Mouse (Mus musculus) neural tube, embryonic 11.5 days (tissue): ENCODE data around the gene Alx3. TPM values are rescaled to one million over a fixed set of nuclear protein-coding genes. Genes with fewer than 3 reads are reported as not detected.

ENCODE experiments used
- ATAC-seq: fragments of 200-750 bp; cut with Nextera tagmentation; 2 replicates; pipeline ENCODE4 v1.8.0; 2017; ENCODE audit warnings: moderate number of reproducible peaks, mild to moderate bottlenecking, moderate TSS enrichment, moderate library complexity; ENCODE audit not compliant: insufficient read depth, low FRiP score, low TSS enrichment
- DNase-seq: peaks from one replicate; pipeline ENCODE4 v3.0.0-alpha.2; 2015; ENCODE audit warnings: low spot score
- H3K27ac ChIP-seq: fragments of 300-500 bp; sonication (generic); 2 replicates; pipeline ENCODE4 v1.5.1; 2014; ENCODE audit warnings: low read depth, mild to moderate bottlenecking, low read length
- H3K27me3 ChIP-seq: fragments of 300-500 bp; sonication (generic); 2 replicates; pipeline ENCODE4 v1.6.1; 2014; ENCODE audit warnings: mild to moderate bottlenecking, low read length, mixed read lengths; ENCODE audit not compliant: control insufficient read depth, insufficient read depth
- H3K36me3 ChIP-seq: fragments of 300-500 bp; sonication (generic); 2 replicates; pipeline ENCODE4 v1.6.1; 2014; ENCODE audit warnings: mild to moderate bottlenecking, low read length, moderate library complexity, mixed read lengths; ENCODE audit not compliant: control insufficient read depth, insufficient read depth
- H3K4me1 ChIP-seq: fragments of 300-500 bp; sonication (generic); 2 replicates; pipeline ENCODE4 v1.6.1; 2014; ENCODE audit warnings: low read length, mixed read lengths; ENCODE audit not compliant: control insufficient read depth, insufficient read depth
- H3K4me2 ChIP-seq: fragments of 300-500 bp; sonication (generic); 2 replicates; pipeline ENCODE4 v1.6.1; 2014; ENCODE audit warnings: low read depth, mild to moderate bottlenecking, moderate library complexity
- H3K4me3 ChIP-seq: fragments of 300-500 bp; sonication (generic); 2 replicates; pipeline ENCODE4 v1.5.1; 2014; ENCODE audit warnings: low read depth, low read length
- H3K9ac ChIP-seq: fragments of 300-500 bp; sonication (generic); 2 replicates; pipeline ENCODE4 v1.6.1; 2014; ENCODE audit warnings: mild to moderate bottlenecking, low read length
- H3K9me3 ChIP-seq: fragments of 300-500 bp; sonication (generic); 2 replicates; pipeline ENCODE4 v1.6.1; 2016; ENCODE audit warnings: low read length; ENCODE audit not compliant: control insufficient read depth
- WGBS: fragments of 180-500 bp; shearing (Covaris S2); extraction: QIAGEN DNeasy Blood & Tissue Kit; methylation state at CpG from one replicate; pipeline ENCODE4 v1.1.7; 2014; 5-methylcytosine and 5-hydroxymethylcytosine counted together
- polyA plus RNA-seq: library from polyadenylated mRNA; unstranded; fragments of >200 nt; fragmentation: Nextera tagmentation; extraction: Ambion mirVana; gene quantifications from 2 replicates; pipeline ENCODE4 v1.2.1, GENCODE M21; 2014

Alx3 gene
- polyA plus RNA-seq, 1 experiment from 2014 or later = 0.88 TPM

- 69% methylated on average over 4 of the region's 4 CpGs for WGBS
- DNase-seq = no peak
- Histone ChIP-seq H3K27ac (no peak overlapping the region), H3K36me3 (peaks cover 6% of the 10 kb centered on the region; the same call in 1 of the 2 replicates), H3K4me1 (no peaks in the 10 kb centered on the region), H3K4me3 (no peak overlapping the region), H3K4me2 (no peak overlapping the region), H3K9ac (no peak overlapping the region), H3K9me3 (no peaks in the 10 kb centered on the region), H3K27me3 (no peaks in the 10 kb centered on the region)
- ATAC-seq = no peak
These were observed 14.0 kb downstream of the Alx3 start for GRCm38 (mm10) chr3:107608808-107609207.

GRCm38 (mm10) chr3:107609376-107609775, 14.5 kb downstream of the Alx3 start:
- Histone ChIP-seq H3K4me2 (no peak overlapping the region), H3K27ac (no peak overlapping the region), H3K9ac (no peak overlapping the region), H3K27me3 (no peaks in the 10 kb centered on the region), H3K9me3 (no peaks in the 10 kb centered on the region), H3K36me3 (peaks cover 6% of the 10 kb centered on the region; the same call in 1 of the 2 replicates), H3K4me1 (no peaks in the 10 kb centered on the region), H3K4me3 (no peak overlapping the region)
- DNase-seq (no peak), ATAC-seq (no peak)
- 65% methylated on average over 3 of the region's 3 CpGs for WGBS

- WGBS = 79% methylated on average over 4 of the region's 4 CpGs
- H3K27me3 ChIP-seq = no peaks in the 10 kb centered on the region
- no peak for DNase-seq
- ATAC-seq = no peak
- no peak overlapping the region for H3K27ac ChIP-seq
- no peak overlapping the region for H3K4me2 ChIP-seq
- H3K4me3 ChIP-seq = no peak overlapping the region
- no peaks in the 10 kb centered on the region for H3K4me1 ChIP-seq
- no peaks in the 10 kb centered on the region for H3K9me3 ChIP-seq
- H3K36me3 ChIP-seq = peaks cover 17% of the 10 kb centered on the region
- H3K9ac ChIP-seq = no peak overlapping the region
These were observed 16.6 kb downstream of the Alx3 start for GRCm38 (mm10) chr3:107611394-107611793.

GRCm38 (mm10) chr3:107612902-107613525, 18.2 kb downstream of the Alx3 start:
- WGBS = 90% methylated on average over 11 of the region's 11 CpGs
- H3K27ac ChIP-seq = no peak overlapping the region
- no peaks in the 10 kb centered on the region for H3K4me1 ChIP-seq
- no peak overlapping the region for H3K9ac ChIP-seq
- H3K4me3 ChIP-seq = no peak overlapping the region
- H3K4me2 ChIP-seq = no peak overlapping the region
- DNase-seq (peak; percentile 67), ATAC-seq (peak; percentile 45; the same call in 1 of the 2 replicates)
- no peaks in the 10 kb centered on the region for H3K27me3 ChIP-seq
- no peaks in the 10 kb centered on the region for H3K9me3 ChIP-seq
- peaks cover 24% of the 10 kb centered on the region for H3K36me3 ChIP-seq

- Histone ChIP-seq H3K27ac (no peak overlapping the region), H3K4me1 (no peaks in the 10 kb centered on the region), H3K27me3 (no peaks in the 10 kb centered on the region), H3K9ac (no peak overlapping the region), H3K36me3 (peaks cover 34% of the 10 kb centered on the region), H3K9me3 (no peaks in the 10 kb centered on the region), H3K4me3 (no peak overlapping the region), H3K4me2 (no peak overlapping the region)
- no peak for ATAC-seq
- DNase-seq = no peak
- 96% methylated on average over 3 of the region's 3 CpGs for WGBS
These were observed 23.0 kb downstream of the Alx3 start for GRCm38 (mm10) chr3:107617800-107618199.

GRCm38 (mm10) chr3:107619911-107620310, 25.1 kb downstream of the Alx3 start:
- DNase-seq = no peak
- Histone ChIP-seq H3K36me3 (peaks cover 39% of the 10 kb centered on the region), H3K4me2 (no peak overlapping the region), H3K4me3 (no peak overlapping the region), H3K4me1 (no peaks in the 10 kb centered on the region), H3K27ac (no peak overlapping the region), H3K27me3 (no peaks in the 10 kb centered on the region), H3K9ac (no peak overlapping the region), H3K9me3 (no peaks in the 10 kb centered on the region)
- 90% methylated on average over 6 of the region's 6 CpGs for WGBS
- ATAC-seq = no peak

- no peaks in the 10 kb centered on the region for H3K4me1 ChIP-seq
- peaks cover 33% of the 10 kb centered on the region for H3K36me3 ChIP-seq
- no peak overlapping the region for H3K9ac ChIP-seq
- no peak overlapping the region for H3K27ac ChIP-seq
- no peak for DNase-seq
- H3K4me2 ChIP-seq = no peak overlapping the region
- H3K9me3 ChIP-seq = no peaks in the 10 kb centered on the region
- H3K27me3 ChIP-seq = no peaks in the 10 kb centered on the region
- no peak overlapping the region for H3K4me3 ChIP-seq
- ATAC-seq = no peak
- 93% methylated on average over 21 of the region's 21 CpGs for WGBS
These were observed 26.6 kb downstream of the Alx3 start for GRCm38 (mm10) chr3:107621286-107622075.

GRCm38 (mm10) chr3:107622537-107622936, 27.7 kb downstream of the Alx3 start:
- H3K4me3 ChIP-seq = no peak overlapping the region
- H3K9ac ChIP-seq = no peak overlapping the region
- ATAC-seq (no peak), DNase-seq (no peak)
- no peak overlapping the region for H3K4me2 ChIP-seq
- H3K36me3 ChIP-seq = peaks cover 35% of the 10 kb centered on the region
- WGBS = 95% methylated on average over 7 of the region's 7 CpGs
- no peaks in the 10 kb centered on the region for H3K27me3 ChIP-seq
- no peaks in the 10 kb centered on the region for H3K9me3 ChIP-seq
- H3K4me1 ChIP-seq = no peaks in the 10 kb centered on the region
- H3K27ac ChIP-seq = no peak overlapping the region

GRCm38 (mm10) chr3:107624424-107624823, 29.6 kb downstream of the Alx3 start:
- Histone ChIP-seq H3K36me3 (peaks cover 30% of the 10 kb centered on the region), H3K27me3 (no peaks in the 10 kb centered on the region), H3K4me3 (no peak overlapping the region), H3K9me3 (no peaks in the 10 kb centered on the region), H3K27ac (no peak overlapping the region), H3K4me2 (no peak overlapping the region), H3K4me1 (no peaks in the 10 kb centered on the region), H3K9ac (no peak overlapping the region)
- WGBS = 97% methylated on average over 8 of the region's 8 CpGs
- no peak for DNase-seq
- no peak for ATAC-seq
